ENCODE assay signal across 19 mouse cellular contexts in the genomic region with DNA sequence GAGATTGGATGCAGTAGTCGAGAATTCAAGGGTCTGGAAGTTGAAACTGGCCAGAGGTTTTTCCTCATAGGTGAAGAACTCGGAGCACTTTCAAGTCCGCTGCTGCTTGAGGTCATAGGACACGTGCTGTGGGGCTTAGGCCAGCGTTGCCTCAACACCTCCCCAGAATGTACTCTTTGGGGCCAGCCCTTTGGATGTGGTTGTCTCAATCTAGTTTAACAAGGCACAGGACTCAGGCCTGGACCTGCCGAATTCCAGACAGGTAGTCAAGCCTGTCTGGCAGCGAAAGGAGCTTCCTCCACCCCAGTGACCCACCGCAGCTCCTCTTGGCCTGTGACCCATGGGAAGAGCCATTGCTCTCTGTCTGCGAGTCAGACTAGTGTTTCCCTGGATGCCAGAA. TPM values are rescaled to one million over a fixed set of nuclear protein-coding genes. Genes with fewer than 3 reads are reported as not detected.
DNase-seq lines count a peak whose midpoint lies in the region; ATAC-seq lines count a peak whose summit lies in the region.
"Had no signal": no experiment of that assay in that cellular context is flagged by ENCODE, and none has a peak within 500 bp of the region (broad histone marks: within the 10 kb centered on the region; RNA-seq: fewer than 3 reads in every experiment).

No protein-coding gene starts in this region.

- no peak for ATAC-seq in heart, embryonic 15.5 days (replicated peaks; ENCODE audit: insufficient number of reproducible peaks, insufficient read depth, low FRiP score, low read depth)
- ATAC-seq in midbrain, embryonic 14.5 days (ENCODE audit: low FRiP score, low TSS enrichment) = no peak
- ATAC-seq: activated CD4-positive, CD25-positive, alpha-beta regulatory T cell, adult 4 months; hindbrain, embryonic 16.5 days; intestine, embryonic 16.5 days; midbrain, embryonic 15.5 days had no signal

- no peak overlapping the region for H3K9ac ChIP-seq in heart, embryonic 15.5 days
- no peak overlapping the region for H3K9ac ChIP-seq in midbrain, embryonic 14.5 days (replicated peaks; ENCODE audit: low read length)
- H3K9ac ChIP-seq: midbrain, embryonic 15.5 days; neural tube, embryonic 12.5 days had no signal

- DNase-seq in heart, adult 8-10 months (ENCODE audit: low spot score) = no peak
- DNase-seq in urinary bladder, postnatal 36 days (ENCODE audit: low spot score in 2 of 2) = peak; percentile 69 to 73
- no peak for DNase-seq in urinary bladder, postnatal 10 days (ENCODE audit: low spot score)
- peak; percentile 36 for DNase-seq in kidney, postnatal 10 days
- no peak for DNase-seq in midbrain, embryonic 14.5 days
- no peak for DNase-seq in right cerebral cortex, postnatal 10 days (ENCODE audit: low spot score in 2 of 2)
- DNase-seq: adrenal gland, adult 8-10 months; B cell, adult 2 months; cerebellum, adult 11-12 months; cerebellum, postnatal 10 days; layer of hippocampus, postnatal 36 days had no signal

- H3K36me3 ChIP-seq in heart, embryonic 15.5 days = no peaks in the 10 kb centered on the region
- no peaks in the 10 kb centered on the region for H3K36me3 ChIP-seq in midbrain, embryonic 14.5 days (ENCODE audit: control insufficient read depth, insufficient read depth, low read length)
- H3K36me3 ChIP-seq: G1E; midbrain, embryonic 15.5 days; neural tube, embryonic 12.5 days had no signal

- H3K4me1 ChIP-seq in heart, embryonic 15.5 days (replicated peaks) = peaks cover 86% of the 10 kb centered on the region
- H3K4me1 ChIP-seq in midbrain, embryonic 14.5 days (ENCODE audit: control insufficient read depth, insufficient read depth, low read length) = peaks cover 27% of the 10 kb centered on the region

- H3K27me3 ChIP-seq in heart, embryonic 15.5 days = no peaks in the 10 kb centered on the region
- H3K27me3 ChIP-seq in midbrain, embryonic 14.5 days (ENCODE audit: control insufficient read depth, insufficient read depth, low read length) = no peaks in the 10 kb centered on the region
- H3K27me3 ChIP-seq: midbrain, embryonic 15.5 days; neural tube, embryonic 12.5 days had no signal

- H3K4me2 ChIP-seq in heart, embryonic 15.5 days = no peak overlapping the region
- no peak overlapping the region for H3K4me2 ChIP-seq in midbrain, embryonic 14.5 days (ENCODE audit: low read length)
- H3K4me2 ChIP-seq: midbrain, embryonic 15.5 days; neural tube, embryonic 12.5 days had no signal

- 78% methylated on average over 9 of the region's 9 CpGs for WGBS in heart, embryonic 15.5 days
- WGBS in midbrain, embryonic 14.5 days = 68% methylated on average over 9 of the region's 9 CpGs

- peak overlapping the region; percentile 15; the same call in 1 of the 2 replicates for H3K27ac ChIP-seq in heart, embryonic 15.5 days
- no peak overlapping the region for H3K27ac ChIP-seq in midbrain, embryonic 14.5 days (replicated peaks; ENCODE audit: low read depth, low read length)
- H3K27ac ChIP-seq: hindbrain, embryonic 10.5 days; midbrain, embryonic 15.5 days; neural tube, embryonic 12.5 days had no signal

- no peaks in the 10 kb centered on the region for H3K9me3 ChIP-seq in heart, embryonic 15.5 days (replicated peaks)
- no peaks in the 10 kb centered on the region for H3K9me3 ChIP-seq in midbrain, embryonic 14.5 days (ENCODE audit: control insufficient read depth, low read length)
- H3K9me3 ChIP-seq: hindbrain, embryonic 10.5 days; midbrain, embryonic 15.5 days; neural tube, embryonic 12.5 days had no signal

- H3K4me3 ChIP-seq in heart, embryonic 15.5 days = no peak overlapping the region
- no peak overlapping the region for H3K4me3 ChIP-seq in midbrain, embryonic 14.5 days (replicated peaks; ENCODE audit: low read depth, low read length)
- H3K4me3 ChIP-seq: hindbrain, embryonic 10.5 days; midbrain, embryonic 15.5 days; neural tube, embryonic 12.5 days had no signal

RNA-seq across cellular contexts. Expression of a gene that starts 16.4 kb away (rescaled TPM):
- 13.9 and 16.5 TPM in 2 replicates for polyA plus RNA-seq in heart, embryonic 15.5 days (2015; fragmentation: Nextera tagmentation; extraction: Ambion mirVana)
- 10 to 100 TPM; 10.3 to 17.3 (median 14.4) TPM for total RNA-seq in heart, adult 8-10 months (2022)
- 25.8 and 34.1 TPM in 2 replicates for polyA plus RNA-seq in midbrain, embryonic 14.5 days (2014; fragmentation: Nextera tagmentation; extraction: Ambion mirVana)

Comparison
In these comparisons a context has a peak if more than half of its experiments do, and no peak if none do; other contexts are left out.
1. DNase-seq: peak in urinary bladder, postnatal 36 days (2 of 2) and kidney, postnatal 10 days (single experiment); none in heart, adult 8-10 months (single experiment), urinary bladder, postnatal 10 days (single experiment), midbrain, embryonic 14.5 days (single experiment) and right cerebral cortex, postnatal 10 days (0 of 2).